Mouse (Mus musculus): ENCODE measurements around the gene Tmem131l.

DNA sequence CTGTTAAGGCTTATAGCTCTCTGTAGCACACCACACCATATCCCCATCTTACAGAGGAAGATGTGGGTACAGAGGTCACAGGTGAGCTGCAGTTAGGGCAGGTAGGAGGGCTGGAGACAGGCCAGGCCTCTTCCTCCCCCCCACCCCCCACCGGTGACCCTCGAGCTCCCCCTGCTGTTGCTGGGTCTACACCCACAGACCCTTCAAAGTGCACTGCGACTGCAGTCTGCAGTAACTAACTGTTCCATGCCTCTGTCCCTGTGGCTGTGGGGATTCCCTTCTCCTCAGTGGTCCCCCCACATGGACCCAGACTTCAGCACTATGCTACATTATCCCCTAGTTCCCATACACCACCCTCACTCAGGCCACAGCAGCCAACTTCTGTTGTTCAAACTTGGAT is 144.2 kb downstream of the Tmem131l start:
- TF ChIP-seq POLR2A (IDR thresholded peaks at IDR 0.05; ENCODE audit: low read depth, low read length) (no peak), CTCF (IDR thresholded peaks at IDR 0.05; ENCODE audit: borderline replicate concordance, insufficient read depth, low read length) (no peak)

Data from embryonic fibroblast, embryonic 13.5 days (primary cell).